16 mouse cellular contexts compared by ENCODE assay signal in genomic region chr2:90570871-90571270, GRCm38 (mm10).
"Had no signal": no experiment of that assay in that cellular context is flagged by ENCODE, and none has a peak within 500 bp of the region (broad histone marks: within the 10 kb centered on the region; RNA-seq: fewer than 3 reads in every experiment).

No protein-coding gene starts in this region.

- H3K4me3 ChIP-seq: left cerebral cortex, adult 2 months; midbrain, embryonic 12.5 days; midbrain, embryonic 15.5 days; neural tube, embryonic 12.5 days; neural tube, embryonic 15.5 days; stomach, embryonic 15.5 days had no signal

- ATAC-seq: lung, postnatal 0 days; midbrain, embryonic 15.5 days had no signal

- H3K4me2 ChIP-seq: lung, embryonic 14.5 days; midbrain, embryonic 12.5 days; midbrain, embryonic 15.5 days; neural tube, embryonic 12.5 days; neural tube, embryonic 15.5 days; stomach, embryonic 15.5 days had no signal

- H3K9ac ChIP-seq: lung, embryonic 14.5 days; midbrain, embryonic 12.5 days; midbrain, embryonic 15.5 days; neural tube, embryonic 12.5 days; neural tube, embryonic 15.5 days; stomach, embryonic 15.5 days had no signal

- H3K9me3 ChIP-seq: midbrain, embryonic 12.5 days; midbrain, embryonic 15.5 days; neural tube, embryonic 12.5 days; neural tube, embryonic 15.5 days; stomach, embryonic 15.5 days had no signal

- H3K27ac ChIP-seq: left cerebral cortex, adult 2 months; macrophage; midbrain, embryonic 12.5 days; midbrain, embryonic 15.5 days; neural tube, embryonic 12.5 days; neural tube, embryonic 15.5 days; stomach, embryonic 15.5 days had no signal

- DNase-seq: kidney, adult 9 months; kidney, postnatal 14 days; kidney, postnatal 4 days; layer of hippocampus, postnatal 36 days; lung, embryonic 14.5 days; right cerebral cortex, adult 18-20 months; right cerebral cortex, postnatal 25 days; spleen, adult 18-20 months had no signal

- H3K27me3 ChIP-seq: midbrain, embryonic 12.5 days; midbrain, embryonic 15.5 days; neural tube, embryonic 12.5 days; neural tube, embryonic 15.5 days; stomach, embryonic 15.5 days had no signal

- H3K36me3 ChIP-seq: midbrain, embryonic 12.5 days; midbrain, embryonic 15.5 days; neural tube, embryonic 12.5 days; neural tube, embryonic 15.5 days; stomach, embryonic 15.5 days had no signal
